Mouse (Mus musculus): ENCODE data around the gene Camkk2.

GRCm38 (mm10) chr5:122779277-122779834, at the start of gene Camkk2:
- TF ChIP-seq CTCF (IDR thresholded peaks at IDR 0.05; ENCODE audit: borderline replicate concordance, insufficient read depth, low read depth, low read length) = no peak
- peak; percentile 50 for TF ChIP-seq POLR2A (IDR thresholded peaks at IDR 0.05; ENCODE audit: borderline replicate concordance, insufficient read depth, low read length)
